Mouse (Mus musculus) hindlimb bud, embryonic 11.5 days (tissue): ENCODE measurements at regions not wholly inside any gene's neighbourhood (a gene's known extent, or its start where the extent isn't known, plus 50 kb on each side); places are given as distances from the start of the nearest gene placed in this dataset.
"Not testable (repeated sequence)": the region's sequence is repeated elsewhere in the genome, so short reads cannot be mapped to it uniquely, and the experiment has no call there.

Experiments used
- DNase-seq: peaks from one replicate; pipeline ENCODE4 v3.0.0-alpha.2; 2012; ENCODE audit warnings: low read depth, low spot score; ENCODE audit errors: extremely low spot score

- DNase-seq: no peak
Observed at GRCm38 (mm10) chr16:93353971-93354370, 249.9 kb downstream of the Setd4 start.

GRCm38 (mm10) chr16:93344555-93344954 is 259.3 kb downstream of the Setd4 start:
- no peak for DNase-seq

- DNase-seq: no peak
Observed at GRCm38 (mm10) chr16:93342701-93343100, 261.2 kb downstream of the Setd4 start.

GRCm38 (mm10) chr16:93341791-93342190 is 262.1 kb downstream of the Setd4 start:
- DNase-seq: no peak

GRCm38 (mm10) chr16:93338806-93339205 is 265.1 kb downstream of the Setd4 start:
- no peak for DNase-seq

GRCm38 (mm10) chr16:93335322-93336111 is 268.3 kb downstream of the Setd4 start:
- DNase-seq: no peak

GRCm38 (mm10) chr16:93333654-93334053 is 270.2 kb downstream of the Setd4 start:
- DNase-seq: no peak

GRCm38 (mm10) chr16:93328680-93329395 is 275.0 kb downstream of the Setd4 start:
- DNase-seq: peak; percentile 31

- DNase-seq: no peak
Observed at GRCm38 (mm10) chr16:93324911-93325310, 279.0 kb downstream of the Setd4 start.

- no peak for DNase-seq
Observed at GRCm38 (mm10) chr16:93323172-93323571, 280.7 kb downstream of the Setd4 start.

- no peak for DNase-seq
Observed at GRCm38 (mm10) chr16:93319581-93319980, 284.3 kb downstream of the Setd4 start.

- no peak for DNase-seq
Observed at GRCm38 (mm10) chr16:93311644-93312043, 292.2 kb downstream of the Setd4 start.

- no peak for DNase-seq
Observed at GRCm38 (mm10) chr16:93308666-93309360, 295.1 kb downstream of the Setd4 start.

GRCm38 (mm10) chr16:93306951-93307350 is 296.9 kb downstream of the Setd4 start:
- DNase-seq: no peak

GRCm38 (mm10) chr16:93306140-93306539 is 297.7 kb downstream of the Setd4 start:
- not testable (repeated sequence) for DNase-seq

GRCm38 (mm10) chr16:93294430-93294829 is 309.4 kb downstream of the Setd4 start:
- no peak for DNase-seq

GRCm38 (mm10) chr16:93292965-93293653 is 310.8 kb downstream of the Setd4 start:
- DNase-seq: peak; percentile 92

GRCm38 (mm10) chr16:93292181-93292834 is 311.6 kb downstream of the Setd4 start:
- peak; percentile 46 for DNase-seq

GRCm38 (mm10) chr16:93288036-93288435 is 315.8 kb downstream of the Setd4 start:
- no peak for DNase-seq

GRCm38 (mm10) chr16:93287520-93287919 is 316.3 kb downstream of the Setd4 start:
- no peak for DNase-seq

GRCm38 (mm10) chr16:93286816-93287215 is 317.0 kb downstream of the Setd4 start:
- no peak for DNase-seq
